Mouse (Mus musculus): ENCODE measurements around the gene Bmp2k.

GRCm38 (mm10) chr5:96954040-96954439, 43.4 kb upstream of the Bmp2k start:
- TF ChIP-seq GATA1 (IDR thresholded peaks at IDR 0.05; ENCODE audit: borderline replicate concordance, low read length) (no peak), FLI1 (IDR thresholded peaks at IDR 0.05; ENCODE audit: low read length) (no peak)

All from megakaryocyte, embryonic 14.5 days (primary cell).